Mouse (Mus musculus) hematopoietic stem cell, adult 5-6 weeks (primary cell): Measurements from ENCODE around the gene Med29. TPM values are rescaled to one million over a fixed set of nuclear protein-coding genes. Genes with fewer than 3 reads are reported as not detected.
A peak's percentile ranks its signal among the peaks of the same experiment; 100 is the strongest.

Experiments used
- ATAC-seq, 2 experiments: fragments of 125-278 bp in 1 of 2; replicated peaks in 1 of 2; 2 replicates each; pipeline ENCODE4 v1.8.0; 2016 to 2017; ENCODE audit warnings: inconsistent platforms in 2 of 2, mild to moderate bottlenecking in 2 of 2, moderate number of reproducible peaks in 2 of 2, low read depth in 1 of 2, moderate TSS enrichment in 1 of 2; ENCODE audit not compliant: low FRiP score in 2 of 2, poor library complexity in 2 of 2, severe bottlenecking in 2 of 2, insufficient read depth in 1 of 2, low TSS enrichment in 1 of 2
- total RNA-seq: library from RNA; stranded (forward); fragments of 172-1452, 232-1000 nt; gene quantifications from 2 replicates; pipeline ENCODE4 v1.2.3, GENCODE M21; 2017

The Med29 gene
- total RNA-seq, 1 experiment from 2014 or later = 32.4 TPM

DNA sequence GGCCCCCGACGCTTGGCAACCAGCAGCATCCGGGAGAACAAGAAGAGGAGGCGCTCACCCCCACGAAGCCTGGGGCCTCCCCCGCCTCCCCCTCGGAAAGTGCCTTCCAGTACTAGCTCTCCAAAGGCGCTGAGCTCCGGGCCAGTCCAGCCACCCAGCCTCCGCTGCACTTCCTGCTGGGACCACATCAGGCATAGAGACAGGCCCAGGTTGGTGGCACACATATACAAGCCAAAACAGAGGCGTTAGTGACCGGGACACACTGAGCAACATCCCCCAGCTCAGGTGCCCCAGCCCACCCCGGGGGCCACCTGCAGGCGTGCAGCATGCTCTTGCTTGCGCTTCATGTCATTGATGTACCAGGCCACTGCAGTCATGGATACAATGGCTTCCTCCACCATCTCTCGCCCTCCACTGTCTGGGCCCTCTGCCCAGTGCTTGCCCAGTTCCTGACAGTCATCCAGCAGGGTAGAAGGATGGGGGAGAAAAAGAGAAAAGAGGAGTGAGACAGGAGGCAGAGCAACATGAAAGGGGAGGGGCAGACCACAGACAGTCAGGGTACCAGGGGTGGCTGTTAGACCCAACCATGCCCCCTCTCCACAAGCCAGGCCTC, 24.7 kb downstream of the Med29 start:
- no peak for ATAC-seq

DNA sequence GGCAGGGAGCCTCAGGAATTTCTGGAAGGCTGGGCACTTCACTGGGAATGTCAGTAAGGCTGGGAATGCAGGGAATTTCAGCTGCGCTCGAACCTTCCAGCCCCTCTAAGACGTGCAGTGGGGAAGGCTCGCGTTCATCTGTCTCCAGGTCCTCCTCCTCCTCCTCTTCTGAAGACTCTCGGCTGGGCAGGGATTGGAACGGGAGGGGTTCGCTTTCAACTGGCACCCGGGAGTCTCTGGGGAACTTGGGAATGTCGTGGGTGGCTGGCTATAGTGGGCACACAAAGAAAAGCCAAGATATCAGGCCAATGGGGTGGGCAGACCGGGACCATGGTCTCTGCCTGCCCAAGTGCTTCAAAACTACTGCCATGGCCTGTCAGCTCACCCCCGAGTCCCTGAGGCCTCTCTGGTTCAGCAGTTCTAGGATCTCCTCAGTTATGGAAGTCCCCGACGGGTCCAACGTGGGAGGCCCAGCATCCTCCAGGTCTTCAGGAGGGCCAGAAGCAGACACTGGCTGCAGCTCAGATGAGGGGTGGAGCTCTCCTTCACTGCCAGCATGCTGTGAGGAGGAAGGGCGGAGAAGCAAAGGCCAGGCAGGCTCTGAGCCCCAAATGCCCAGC, 30.0 kb downstream of the Med29 start:
- no peak; a peak in 1 of 4 replicates for ATAC-seq

DNA sequence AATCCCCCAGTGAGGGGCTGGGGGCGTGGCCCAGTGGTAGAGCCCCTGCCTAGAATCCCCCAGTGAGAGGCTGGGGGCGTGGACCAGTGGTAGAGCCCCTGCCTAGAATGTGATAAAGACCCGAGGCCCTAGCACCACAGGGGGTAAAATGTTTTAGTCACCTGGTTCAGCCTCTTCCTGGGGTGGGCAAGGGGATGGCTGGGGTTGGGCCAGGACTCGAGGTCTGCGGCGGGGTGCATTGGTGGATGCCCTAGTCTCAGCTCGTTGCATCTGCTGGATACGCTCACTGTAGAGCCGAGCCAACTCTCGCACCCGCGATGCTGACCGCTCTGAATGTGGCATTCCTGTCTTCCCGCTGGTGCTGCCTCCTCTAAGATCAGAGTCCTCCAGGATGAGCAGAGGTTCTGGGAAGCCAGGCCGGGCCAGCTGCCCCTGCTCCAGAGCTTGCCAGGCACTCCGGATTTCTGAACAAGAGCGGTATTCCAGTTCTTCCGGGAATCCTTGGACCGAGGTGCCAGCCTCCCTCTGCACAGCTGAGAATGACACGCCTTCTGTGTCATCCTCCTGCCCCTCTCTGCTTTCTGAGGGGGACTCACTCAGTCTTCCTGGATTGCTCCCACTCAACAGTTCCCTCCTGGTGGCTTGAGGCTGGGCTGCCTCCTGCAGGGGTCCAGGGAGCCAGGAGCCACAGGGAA, 30.7 kb downstream of the Med29 start:
- ATAC-seq = no peak

DNA sequence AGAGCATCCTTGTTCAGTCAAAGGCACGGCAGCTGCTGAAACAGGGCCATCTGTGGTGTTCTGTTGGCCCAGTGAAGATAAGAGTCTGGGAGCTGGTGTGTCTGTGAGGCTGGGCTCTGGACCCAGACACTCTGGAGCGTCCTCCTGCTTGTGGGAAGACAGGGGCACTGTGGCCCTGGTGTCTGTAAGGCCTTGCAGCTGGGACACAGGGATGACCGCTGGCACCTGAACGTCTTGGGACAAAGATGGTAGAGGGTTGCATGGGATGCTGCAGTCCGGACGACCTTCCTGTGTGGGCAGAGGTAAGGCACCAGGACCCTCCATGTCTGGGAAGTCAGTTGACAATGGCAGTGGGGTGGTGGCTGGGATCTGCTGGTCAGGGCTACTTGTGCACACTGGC, 32.2 kb downstream of the Med29 start:
- ATAC-seq = no peak

DNA sequence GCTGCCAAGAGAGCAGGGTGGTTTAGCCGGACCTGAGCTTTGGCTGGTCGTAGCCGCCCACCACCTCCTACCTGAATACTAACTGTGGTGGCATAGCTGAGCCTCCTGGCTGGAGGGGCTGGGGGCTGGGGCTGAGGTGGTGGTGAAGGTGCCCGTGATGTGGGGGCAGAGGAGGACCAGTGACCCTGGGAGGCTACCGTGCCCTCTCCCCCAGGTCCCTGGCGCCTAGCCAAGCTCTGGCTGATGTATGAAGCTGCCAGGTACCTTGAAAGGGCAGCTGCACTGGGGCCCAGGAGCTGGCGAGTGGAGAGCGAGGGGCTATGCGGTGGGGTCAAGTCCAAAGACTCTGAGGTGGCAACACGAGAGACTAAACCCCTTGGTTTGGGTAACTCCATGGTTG, 32.7 kb downstream of the Med29 start:
- ATAC-seq = no peak

DNA sequence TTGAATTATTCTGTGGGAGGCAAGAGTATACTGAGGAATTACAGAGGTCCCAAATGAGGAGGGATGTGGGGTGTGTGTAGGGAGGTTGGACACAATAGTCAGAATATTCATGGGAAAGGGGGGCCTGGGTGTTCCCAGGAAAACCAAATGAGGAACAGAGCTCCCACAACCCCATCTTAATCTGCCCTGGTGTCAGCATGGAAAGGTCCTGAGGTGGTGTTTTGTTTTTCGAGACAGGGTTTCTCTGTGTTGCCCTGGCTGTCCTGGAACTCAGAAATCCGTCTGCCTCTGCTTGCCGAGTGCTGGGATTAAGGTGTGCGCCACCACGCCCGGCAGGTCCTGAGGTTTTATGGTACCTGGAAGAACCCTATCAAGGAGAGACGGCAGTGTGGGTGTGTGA, 34.1 kb downstream of the Med29 start:
- no peak for ATAC-seq

DNA sequence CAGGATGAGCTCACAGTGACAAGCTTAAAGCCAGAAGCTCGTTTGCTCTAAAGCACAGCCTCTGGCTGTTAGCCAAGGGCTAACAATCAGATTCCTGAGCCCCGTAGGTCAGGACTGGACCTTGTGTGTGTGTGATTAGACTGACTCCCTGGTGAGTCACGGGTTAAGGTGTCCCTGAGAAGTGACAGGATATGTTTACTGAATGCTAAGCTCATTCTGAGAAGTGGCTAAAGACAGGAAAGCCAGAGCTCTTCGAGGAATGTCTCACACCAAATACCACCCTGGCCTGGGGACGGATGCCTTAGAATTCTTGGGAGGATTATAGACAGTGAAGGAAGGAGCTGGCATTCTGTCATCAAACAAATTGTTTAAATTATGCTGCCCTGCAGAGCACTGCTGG, 34.5 kb downstream of the Med29 start:
- no peak for ATAC-seq

DNA sequence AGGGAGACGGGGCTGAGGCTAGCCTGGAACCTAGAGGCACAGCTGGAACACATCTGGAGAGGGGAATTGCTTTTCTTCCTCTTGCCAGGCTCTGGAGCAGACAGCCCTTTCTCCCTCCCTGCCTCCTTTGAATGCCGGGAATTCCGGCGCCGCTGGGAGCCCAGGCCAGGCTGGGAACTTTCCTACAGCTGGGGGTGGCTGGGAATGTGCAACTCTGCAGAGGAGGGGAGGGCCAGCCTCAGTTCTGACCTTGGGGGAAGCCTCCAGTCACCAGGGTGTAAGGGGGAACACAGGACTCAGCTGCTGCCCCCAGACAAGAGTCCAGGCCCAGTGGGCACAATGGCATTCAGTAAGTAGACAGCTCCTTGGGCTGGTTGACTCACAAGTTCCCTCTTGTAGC, 35.5 kb downstream of the Med29 start:
- ATAC-seq = no peak

DNA sequence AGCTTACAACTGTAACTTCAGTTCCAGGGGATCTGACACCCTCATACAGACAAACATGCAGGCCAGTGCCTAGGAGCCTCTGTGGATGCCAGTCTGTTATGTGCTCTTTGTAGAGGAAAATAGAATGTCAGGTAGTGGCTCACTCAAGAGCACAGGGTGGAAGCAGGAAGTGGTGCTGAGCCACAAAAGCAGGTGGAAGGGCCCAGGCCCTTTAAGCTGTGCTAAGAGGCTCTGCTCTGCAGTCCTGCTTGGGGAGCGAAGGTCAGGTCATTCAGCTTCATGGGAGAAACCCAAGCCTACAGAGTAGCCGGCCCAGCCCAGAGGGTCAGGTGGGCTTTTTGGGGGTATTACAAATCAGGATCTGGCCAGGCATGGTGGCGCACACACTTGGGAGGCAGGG, 37.3 kb downstream of the Med29 start:
- peak in 1 of 2 experiments; percentile 24; a peak in 1 of 4 replicates for ATAC-seq

DNA sequence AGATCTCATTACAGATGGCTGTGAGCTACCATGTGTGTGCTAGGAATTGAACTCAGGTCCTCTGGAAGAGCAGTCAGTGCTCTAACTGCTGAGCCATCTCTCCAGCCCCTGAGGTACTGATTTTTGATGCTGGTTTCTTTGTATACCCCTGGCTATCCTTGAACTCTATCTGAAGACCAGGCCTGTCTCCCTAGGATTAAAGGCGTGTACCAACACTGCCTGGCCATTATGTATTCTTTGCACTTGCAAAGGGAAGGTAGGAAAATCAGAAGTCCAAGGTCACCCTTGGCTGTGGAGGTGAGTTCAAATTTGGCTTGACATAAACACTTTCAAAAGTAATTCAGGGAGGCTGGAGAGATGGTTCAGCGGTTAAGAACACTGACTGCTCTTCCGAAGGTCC, 37.9 kb downstream of the Med29 start:
- no peak for ATAC-seq

DNA sequence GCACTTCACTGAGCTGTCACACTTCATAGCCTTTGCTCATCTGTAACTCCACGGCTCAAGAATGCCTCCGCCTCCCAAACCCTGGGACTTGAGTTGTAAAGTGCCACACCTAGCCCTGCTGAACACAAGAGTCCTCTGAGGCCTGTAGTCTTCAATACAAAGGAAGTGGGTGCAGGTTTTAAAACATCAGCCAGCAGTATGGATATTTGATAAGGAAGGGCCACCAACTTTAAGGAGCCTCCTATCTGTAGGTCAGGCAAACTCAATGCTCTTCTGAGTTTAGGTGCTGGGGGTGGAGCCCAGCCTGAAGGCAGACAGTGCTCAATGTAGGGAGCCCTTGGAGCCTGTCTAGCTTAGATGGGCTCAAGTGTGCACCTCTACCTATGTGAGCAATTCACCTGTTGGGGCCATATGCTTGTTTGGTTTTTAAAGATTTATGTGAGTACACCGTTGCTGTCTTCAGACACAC, 38.4 kb downstream of the Med29 start:
- ATAC-seq = no peak

DNA sequence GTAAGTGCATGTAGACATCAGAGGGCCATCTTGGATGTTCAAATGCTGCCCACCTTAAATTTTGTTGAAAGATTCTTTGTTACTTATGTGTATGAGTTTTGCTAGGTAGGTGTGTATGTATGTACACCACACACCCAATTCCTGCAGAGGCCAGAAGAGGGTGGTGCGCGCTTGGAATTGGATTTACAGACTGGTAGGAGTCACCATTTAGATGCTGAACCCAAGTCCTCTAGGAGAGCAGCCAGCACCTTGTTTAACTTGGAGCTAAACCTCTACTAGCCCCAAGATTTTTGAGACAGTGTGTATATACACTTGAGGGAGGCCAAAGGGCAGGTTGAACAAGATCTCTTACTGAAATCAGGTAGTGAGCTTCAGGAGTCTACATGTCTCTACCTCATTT, 39.2 kb downstream of the Med29 start:
- ATAC-seq = no peak

DNA sequence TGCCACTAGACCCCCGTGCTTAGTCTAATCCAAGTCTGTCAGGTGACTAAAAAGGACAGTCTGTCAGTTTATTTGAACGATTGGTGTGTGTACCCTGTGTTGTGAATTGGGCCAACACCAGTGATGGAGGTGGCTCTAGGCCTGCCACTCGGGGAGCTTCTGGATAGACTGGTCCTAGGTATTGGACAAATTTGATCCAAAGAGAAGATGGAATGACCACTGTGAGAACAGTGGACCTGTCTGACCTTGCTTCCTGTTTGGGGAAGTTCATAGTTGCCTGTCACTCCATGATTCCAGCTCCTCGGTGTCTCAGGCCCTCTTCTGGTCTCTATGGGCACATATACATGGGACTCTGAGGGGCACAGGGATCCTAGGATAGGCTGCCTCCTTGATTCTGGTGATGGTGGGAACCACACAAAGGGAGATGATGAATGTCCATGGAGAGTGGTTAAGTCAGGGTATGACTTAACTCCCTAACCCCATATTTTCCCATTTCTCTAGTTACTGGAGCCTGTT, 40.8 kb downstream of the Med29 start:
- ATAC-seq = no peak

DNA sequence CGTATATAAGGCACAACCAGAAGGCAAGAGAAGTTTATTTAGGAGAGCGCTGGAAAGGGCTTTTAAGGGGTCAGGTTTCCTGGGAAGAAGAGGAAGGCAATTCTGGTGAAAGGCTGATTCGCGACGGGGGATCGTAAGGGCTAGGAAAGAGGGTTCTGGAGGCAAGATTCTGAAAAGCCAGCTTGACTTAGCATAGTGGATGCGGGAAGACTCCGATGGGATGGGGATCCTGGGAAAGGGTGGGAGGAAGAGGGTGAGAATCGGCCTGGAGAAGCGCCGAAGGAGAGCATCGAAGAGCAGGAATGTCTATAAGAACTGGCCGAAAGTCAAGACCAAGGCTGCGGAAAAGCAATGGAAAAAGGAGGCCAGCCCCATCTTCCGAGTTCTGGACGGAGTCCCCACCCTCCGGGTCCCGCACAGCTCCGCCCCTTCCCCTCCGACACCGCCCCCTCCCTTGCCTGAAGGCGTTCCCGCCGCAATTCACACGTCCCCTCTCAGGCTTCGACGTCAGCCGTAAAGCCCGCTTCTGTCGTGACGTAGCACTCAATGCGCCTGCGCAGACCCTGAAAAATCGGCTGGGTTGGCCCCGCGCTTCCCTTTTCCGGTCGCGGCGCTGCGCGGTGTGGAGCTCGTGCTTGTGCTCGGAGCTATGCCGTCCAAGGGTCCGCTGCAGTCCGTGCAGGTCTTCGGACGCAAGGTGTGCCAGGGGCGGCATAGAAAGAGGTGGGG, 42.2 kb downstream of the Med29 start, which contains the start of gene Rps16:
Gene Rps16, plus strand, starts transcription at position 498 of the 729 bp plus-strand sequence.
- ATAC-seq = peak; percentile 94

DNA sequence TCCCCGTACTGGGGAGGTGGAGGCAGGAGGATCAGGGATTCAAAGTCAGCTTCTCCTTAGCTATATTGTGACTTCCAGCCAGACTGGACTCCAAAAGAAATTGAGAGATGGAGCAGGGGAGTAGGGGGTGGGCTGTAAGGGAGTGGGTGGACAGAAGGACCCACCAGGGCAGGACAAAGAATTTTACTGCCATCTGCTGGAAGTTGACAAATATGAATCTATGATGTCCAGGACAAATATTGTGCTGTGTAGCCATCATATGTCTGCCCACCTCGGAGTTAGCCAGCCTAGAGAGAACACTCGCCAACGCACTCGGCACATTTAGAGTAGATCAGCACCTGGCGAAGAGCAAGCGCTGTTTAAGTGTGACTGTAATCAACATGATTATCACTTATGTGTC, 43.9 kb downstream of the Med29 start:
- no peak for ATAC-seq

DNA sequence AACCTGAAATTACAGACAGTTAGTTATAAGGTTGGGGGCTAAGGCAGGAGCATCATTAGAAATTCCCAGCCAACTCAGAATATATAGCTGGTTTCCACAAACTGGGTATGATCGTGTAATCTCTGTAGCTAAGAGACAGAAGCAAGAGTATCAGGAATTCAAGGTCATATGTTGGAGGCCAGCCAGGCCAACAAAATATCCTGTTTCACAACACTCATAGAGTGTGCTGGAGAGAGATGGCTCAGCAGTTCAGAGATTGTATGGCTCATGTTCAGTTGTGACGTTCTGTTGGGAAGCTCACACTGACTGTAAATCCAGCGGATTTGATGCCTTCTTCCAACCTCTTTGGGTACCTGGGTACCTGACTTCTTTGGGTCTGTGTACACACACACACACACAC, 44.8 kb downstream of the Med29 start:
- no peak for ATAC-seq

DNA sequence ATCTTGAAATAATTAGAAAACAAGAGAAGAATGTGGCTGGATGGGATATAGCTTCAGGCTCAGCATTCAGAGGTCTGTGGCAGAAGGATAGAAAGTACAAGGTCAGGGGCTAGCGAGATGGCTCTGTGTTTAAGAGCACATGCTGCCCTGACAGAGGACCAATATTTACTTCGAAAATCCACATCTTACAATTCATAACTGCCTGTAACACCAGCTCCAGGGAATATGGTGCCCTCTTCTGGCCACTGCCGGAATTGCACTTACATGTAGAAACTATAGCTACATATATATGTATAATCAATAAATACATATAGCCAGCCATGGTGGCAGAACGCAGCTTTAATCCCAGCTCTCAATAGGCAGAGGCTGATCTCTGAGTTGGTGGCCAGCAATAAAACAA, 47.9 kb downstream of the Med29 start:
- ATAC-seq = peak; percentile 65 to 70

DNA sequence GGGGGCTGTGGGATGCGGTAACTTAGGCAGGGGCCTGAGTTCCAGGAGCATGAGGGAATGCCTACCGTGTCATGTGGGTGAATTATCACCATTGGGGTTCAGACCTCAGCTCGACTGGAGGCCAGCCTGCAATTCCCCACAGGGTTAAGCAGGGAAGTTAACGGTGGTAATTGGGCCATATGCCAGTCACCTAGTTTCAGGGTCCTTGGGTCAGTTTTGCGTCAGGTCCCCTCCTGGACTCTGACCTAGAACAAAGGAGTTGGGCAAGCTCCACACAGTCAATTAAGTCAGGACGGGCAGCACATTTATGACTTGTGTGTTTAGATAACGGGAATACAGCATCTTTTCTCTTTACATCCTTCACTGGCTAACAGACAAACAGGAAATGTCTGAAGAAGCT, 51.1 kb downstream of the Med29 start:
- ATAC-seq = no peak
